Mouse (Mus musculus): ENCODE measurements around the gene Gm5617. TPM values are rescaled to one million over a fixed set of nuclear protein-coding genes. Genes with fewer than 3 reads are reported as not detected.
"Not testable (repeated sequence)": the region's sequence is repeated elsewhere in the genome, so short reads cannot be mapped to it uniquely, and the experiment has no call there.

Gene Gm5617
- polyA plus RNA-seq (2015; fragmentation: Nextera tagmentation; extraction: Ambion mirVana) = 29.6 and 30.2 TPM in 2 replicates

DNA sequence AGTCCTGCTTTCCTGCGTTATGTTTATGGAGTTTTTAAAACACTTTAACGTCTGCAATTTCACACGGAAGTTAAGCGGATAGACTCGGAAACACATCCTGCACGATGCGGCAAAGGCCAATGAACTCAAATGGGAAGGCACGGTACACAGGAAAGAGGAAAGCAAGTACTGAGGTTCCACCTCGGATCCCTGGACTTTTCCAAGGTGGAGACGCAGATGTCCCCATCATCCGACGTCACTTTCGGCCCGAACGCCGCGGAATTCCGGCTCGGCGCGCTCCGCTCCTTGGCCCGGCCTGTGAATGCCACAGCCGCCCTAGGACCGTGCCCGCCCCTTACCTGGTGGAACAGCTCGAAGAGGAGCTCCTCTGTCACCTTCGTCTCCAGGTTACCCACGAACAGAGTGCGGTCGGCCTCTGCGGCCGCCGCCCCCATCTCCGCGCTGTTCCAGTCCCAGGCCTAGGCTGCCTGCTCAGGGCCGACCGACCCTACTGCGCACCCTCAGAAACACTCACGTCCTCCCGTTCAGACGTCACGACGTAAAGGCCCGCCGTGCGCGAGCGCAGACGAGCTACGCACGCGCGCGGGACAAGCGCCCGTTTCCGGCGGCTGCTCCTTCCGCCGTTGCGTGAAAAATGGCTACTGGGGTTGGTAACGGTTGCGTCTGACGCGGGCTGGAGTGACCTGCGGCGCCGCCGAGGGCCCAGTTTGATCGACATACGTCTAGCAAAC, at the start of gene Gm5617, which contains the start of gene Rbm7:
Gene Gm5617 (plus strand): TSS at position 626 of the 731 bp plus-strand sequence.
Gene Rbm7 (minus strand): TSS at position 483 of the 731 bp plus-strand sequence.
- Histone ChIP-seq H3K27ac (peak within 1 kb of the TSS; percentile 92), H3K27me3 (peaks cover 7% of the 10 kb centered on the region; the same call in 1 of the 2 replicates), H3K4me2 (peak within 1 kb of the TSS; percentile 88), H3K4me3 (peak within 1 kb of the TSS; percentile 97), H3K4me1 (peaks cover 15% of the 10 kb centered on the region), H3K9ac (peak within 1 kb of the TSS; percentile 98), H3K9me3 (no peaks in the 10 kb centered on the region), H3K36me3 (peaks cover 32% of the 10 kb centered on the region)
- under 1% methylated on average over 72 of the region's 72 CpGs for WGBS
- peak; percentile 99 for ATAC-seq (ENCODE audit: borderline replicate concordance, extremely low read depth, low FRiP score, low TSS enrichment)

DNA sequence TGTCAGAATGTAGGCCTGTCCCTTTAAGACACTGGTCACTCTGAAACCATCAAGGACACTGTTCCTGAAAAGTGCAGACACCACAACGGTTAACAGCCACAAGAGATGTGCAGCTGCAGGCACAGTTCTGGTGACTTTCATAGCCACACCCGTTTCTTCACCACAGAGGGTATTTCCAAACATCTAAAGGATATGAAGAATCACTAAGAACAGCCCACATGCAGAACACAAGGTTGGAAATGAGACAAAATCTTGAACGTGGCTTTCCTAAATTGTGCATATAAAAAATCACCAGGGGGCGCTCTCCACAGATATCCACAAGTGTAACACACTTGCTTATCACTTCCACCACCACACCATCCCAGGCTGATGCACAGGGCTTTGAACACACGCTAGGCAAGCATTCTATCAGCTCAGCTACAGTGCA, 47.4 kb upstream of the Gm5617 start:
- H3K27me3 ChIP-seq = no peaks in the 10 kb centered on the region
- 37% methylated on average over 5 of the region's 5 CpGs for WGBS
- H3K9me3 ChIP-seq = no peaks in the 10 kb centered on the region
- ATAC-seq (ENCODE audit: borderline replicate concordance, extremely low read depth, low FRiP score, low TSS enrichment) = no peak
- no peaks in the 10 kb centered on the region for H3K4me1 ChIP-seq
- no peak overlapping the region for H3K9ac ChIP-seq
- H3K36me3 ChIP-seq = no peaks in the 10 kb centered on the region
- no peak overlapping the region for H3K4me3 ChIP-seq
- H3K4me2 ChIP-seq = no peak overlapping the region
- no peak overlapping the region for H3K27ac ChIP-seq

DNA sequence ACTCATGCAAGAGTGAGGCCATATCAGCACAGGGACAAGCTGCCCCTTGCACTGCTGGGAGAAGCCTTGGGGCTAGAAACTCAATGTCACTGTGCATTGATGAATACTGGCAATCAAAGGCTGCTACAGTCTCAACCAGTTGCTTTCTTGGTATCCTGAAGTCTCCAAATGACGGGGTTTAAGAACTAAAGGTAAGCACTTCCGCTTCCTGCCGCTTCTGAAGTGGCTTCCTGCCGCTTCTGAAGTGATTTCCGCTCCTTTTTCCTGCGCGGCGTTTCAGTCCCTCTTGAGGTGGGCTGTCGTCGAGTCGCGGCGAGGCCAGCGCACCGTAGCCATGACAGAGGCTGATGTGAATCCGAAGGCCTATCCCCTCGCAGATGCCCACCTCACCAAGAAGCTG, 45.2 kb upstream of the Gm5617 start:
- no peak for ATAC-seq (ENCODE audit: borderline replicate concordance, extremely low read depth, low FRiP score, low TSS enrichment)
- Histone ChIP-seq H3K4me2 (no peak overlapping the region), H3K4me1 (no peaks in the 10 kb centered on the region), H3K36me3 (no peaks in the 10 kb centered on the region), H3K9me3 (no peaks in the 10 kb centered on the region), H3K27ac (no peak overlapping the region), H3K9ac (no peak overlapping the region), H3K4me3 (no peak overlapping the region), H3K27me3 (no peaks in the 10 kb centered on the region)
- 87% methylated on average over 17 of the region's 17 CpGs for WGBS

DNA sequence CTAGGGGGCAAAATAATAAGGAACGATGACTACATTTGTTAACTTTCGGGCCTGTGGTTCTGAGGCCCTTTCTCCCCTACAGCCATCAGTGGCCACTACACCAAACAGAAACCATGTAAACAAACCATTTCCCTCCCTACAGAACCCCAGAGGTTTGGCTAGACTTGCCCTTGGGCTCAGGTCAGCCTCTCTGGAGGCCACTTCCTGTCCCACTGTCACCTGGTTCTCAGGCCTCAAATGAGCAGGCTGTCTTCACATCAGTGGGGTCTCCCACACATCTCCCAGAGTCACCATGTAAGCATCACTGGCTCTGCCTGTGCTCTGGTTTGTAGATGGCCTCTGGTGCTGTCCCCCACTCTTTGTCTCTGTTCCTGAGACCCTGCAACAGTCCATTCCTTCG, 39.3 kb upstream of the Gm5617 start:
- Histone ChIP-seq H3K27me3 (no peaks in the 10 kb centered on the region), H3K4me1 (no peaks in the 10 kb centered on the region), H3K36me3 (no peaks in the 10 kb centered on the region), H3K9me3 (no peaks in the 10 kb centered on the region), H3K4me3 (no peak overlapping the region), H3K27ac (no peak overlapping the region), H3K4me2 (no peak overlapping the region), H3K9ac (no peak overlapping the region)
- WGBS = 84% methylated on average over 3 of the region's 3 CpGs
- no peak for ATAC-seq (ENCODE audit: borderline replicate concordance, extremely low read depth, low FRiP score, low TSS enrichment)

DNA sequence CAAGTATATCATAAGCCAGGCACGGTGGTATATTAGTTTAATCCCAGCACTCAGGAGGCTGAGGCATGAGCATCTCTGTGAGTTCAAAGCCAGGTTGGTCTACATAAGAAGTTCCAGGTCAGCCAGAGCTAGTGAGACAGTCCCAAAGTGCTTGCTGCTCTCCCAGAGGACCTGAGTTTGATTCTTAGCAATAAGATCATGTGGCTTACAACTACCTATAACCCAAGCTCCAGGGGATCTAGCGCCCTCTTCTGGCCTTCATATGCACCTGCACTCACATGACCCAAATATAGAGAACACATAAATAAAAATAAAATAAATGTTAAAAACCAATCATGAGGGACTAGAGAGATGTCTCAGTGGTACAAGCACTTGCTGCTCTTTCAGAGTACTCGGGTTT, 36.4 kb upstream of the Gm5617 start:
- Histone ChIP-seq H3K27ac (no peak overlapping the region), H3K4me2 (no peak overlapping the region), H3K9ac (no peak overlapping the region), H3K4me3 (no peak overlapping the region), H3K9me3 (no peaks in the 10 kb centered on the region), H3K4me1 (no peaks in the 10 kb centered on the region), H3K36me3 (no peaks in the 10 kb centered on the region), H3K27me3 (no peaks in the 10 kb centered on the region)
- ATAC-seq (ENCODE audit: borderline replicate concordance, extremely low read depth, low FRiP score, low TSS enrichment) = no peak
- WGBS = 65% methylated on average over 3 of the region's 3 CpGs

DNA sequence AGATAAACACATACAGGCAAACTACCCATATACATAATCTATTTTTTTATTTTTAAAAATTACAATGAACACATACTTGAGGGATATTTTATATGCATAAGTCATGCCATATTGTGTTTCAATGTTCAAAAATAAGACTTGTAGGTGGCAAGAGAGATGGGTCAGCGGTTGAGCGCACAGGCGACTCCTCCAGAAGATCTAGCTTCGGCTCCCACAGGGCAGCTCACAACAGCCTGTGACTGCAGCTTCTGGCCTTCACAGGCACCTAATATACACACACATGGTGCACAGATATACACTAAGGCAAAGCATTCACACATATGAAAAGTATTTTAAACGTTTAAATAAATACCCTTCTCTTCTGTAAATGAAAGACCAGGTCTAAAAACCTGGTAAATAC, 35.9 kb upstream of the Gm5617 start:
- no peak for ATAC-seq (ENCODE audit: borderline replicate concordance, extremely low read depth, low FRiP score, low TSS enrichment)
- 83% methylated on average over 5 of the region's 5 CpGs for WGBS
- no peak overlapping the region for H3K4me2 ChIP-seq

DNA sequence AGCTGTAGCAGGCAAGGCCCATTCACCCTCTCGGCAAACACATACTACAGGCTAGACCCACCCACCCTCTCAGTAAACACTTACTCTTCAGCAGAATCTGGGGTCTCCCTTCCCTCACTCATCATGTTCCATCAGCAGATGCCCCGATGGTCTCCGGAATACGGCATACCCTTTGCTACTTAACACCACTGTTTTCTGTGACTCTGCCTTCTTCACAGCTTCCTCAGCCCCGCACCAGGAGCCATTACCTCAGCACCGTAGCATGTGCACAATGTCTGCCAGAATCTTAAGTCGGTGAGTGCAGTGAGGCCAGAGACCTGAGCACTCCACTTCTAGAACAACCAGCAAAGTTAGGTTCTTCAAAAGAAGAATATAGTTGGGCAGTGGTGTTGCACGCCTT, 34.5 kb upstream of the Gm5617 start:
- no peak for ATAC-seq (ENCODE audit: borderline replicate concordance, extremely low read depth, low FRiP score, low TSS enrichment)

More for the DNA sequence above, 35.9 kb upstream of the Gm5617 start:
- no peak overlapping the region for H3K4me3 ChIP-seq
- H3K9ac ChIP-seq = no peak overlapping the region
- H3K36me3 ChIP-seq = no peaks in the 10 kb centered on the region
- H3K4me1 ChIP-seq = no peaks in the 10 kb centered on the region
- H3K27ac ChIP-seq = no peak overlapping the region
- no peaks in the 10 kb centered on the region for H3K27me3 ChIP-seq
- no peaks in the 10 kb centered on the region for H3K9me3 ChIP-seq

DNA sequence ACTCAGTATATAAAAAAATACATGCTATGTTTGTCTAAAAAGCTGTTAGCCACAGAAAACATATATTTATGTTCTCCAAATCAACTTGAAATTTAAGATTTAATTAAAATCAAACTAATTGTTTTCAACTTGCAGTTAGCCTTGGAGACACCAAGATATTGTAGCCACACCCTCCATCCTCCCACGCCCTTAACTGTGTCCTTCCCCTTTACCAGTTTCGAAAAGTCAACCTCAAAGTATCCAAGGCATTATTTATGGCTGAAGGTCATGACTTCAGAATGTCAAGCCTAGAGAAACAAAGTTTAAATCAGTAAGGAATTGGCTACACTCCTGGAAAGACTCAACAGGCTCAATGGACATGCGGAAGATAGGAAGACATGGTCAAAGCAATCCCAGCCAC, 33.7 kb upstream of the Gm5617 start:
- Histone ChIP-seq H3K4me1 (no peaks in the 10 kb centered on the region), H3K9ac (no peak overlapping the region), H3K27ac (no peak overlapping the region), H3K4me2 (no peak overlapping the region), H3K27me3 (no peaks in the 10 kb centered on the region), H3K36me3 (no peaks in the 10 kb centered on the region), H3K4me3 (no peak overlapping the region), H3K9me3 (no peaks in the 10 kb centered on the region)
- no peak for ATAC-seq (ENCODE audit: borderline replicate concordance, extremely low read depth, low FRiP score, low TSS enrichment)
- 84% methylated on average over 3 of the region's 3 CpGs for WGBS

More for the DNA sequence above, 34.5 kb upstream of the Gm5617 start:
- no peak overlapping the region for H3K4me2 ChIP-seq
- no peaks in the 10 kb centered on the region for H3K36me3 ChIP-seq
- H3K27me3 ChIP-seq = no peaks in the 10 kb centered on the region
- H3K4me3 ChIP-seq = no peak overlapping the region
- H3K27ac ChIP-seq = no peak overlapping the region
- no peak overlapping the region for H3K9ac ChIP-seq
- WGBS = 86% methylated on average over 8 of the region's 8 CpGs
- H3K4me1 ChIP-seq = no peaks in the 10 kb centered on the region
- no peaks in the 10 kb centered on the region for H3K9me3 ChIP-seq

DNA sequence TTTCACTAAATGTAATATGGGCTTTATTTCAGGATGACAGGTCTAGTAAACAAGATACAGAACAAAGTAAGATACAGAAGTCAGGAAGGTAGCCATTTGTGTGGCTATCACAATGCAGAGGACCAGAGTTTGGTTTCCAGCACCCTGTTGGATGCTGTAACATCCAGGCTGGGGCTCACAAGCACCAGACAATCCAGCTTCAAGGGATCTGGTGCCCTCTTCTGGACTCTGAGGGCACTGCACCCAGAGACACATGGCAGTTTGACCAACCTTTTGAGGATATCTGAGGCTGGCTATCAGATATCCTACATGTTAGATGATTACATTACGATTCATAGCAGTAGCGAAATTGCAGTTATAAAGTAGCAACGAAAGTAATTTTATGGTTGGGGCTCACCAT, 29.6 kb upstream of the Gm5617 start:
- Histone ChIP-seq H3K27ac (no peak overlapping the region), H3K36me3 (peaks cover 7% of the 10 kb centered on the region; the same call in 1 of the 2 replicates), H3K9me3 (no peaks in the 10 kb centered on the region), H3K4me2 (no peak overlapping the region), H3K4me1 (no peaks in the 10 kb centered on the region), H3K27me3 (no peaks in the 10 kb centered on the region), H3K4me3 (no peak overlapping the region), H3K9ac (no peak overlapping the region)
- no peak for ATAC-seq (ENCODE audit: borderline replicate concordance, extremely low read depth, low FRiP score, low TSS enrichment)
- 92% methylated on average over 3 of the region's 3 CpGs for WGBS

DNA sequence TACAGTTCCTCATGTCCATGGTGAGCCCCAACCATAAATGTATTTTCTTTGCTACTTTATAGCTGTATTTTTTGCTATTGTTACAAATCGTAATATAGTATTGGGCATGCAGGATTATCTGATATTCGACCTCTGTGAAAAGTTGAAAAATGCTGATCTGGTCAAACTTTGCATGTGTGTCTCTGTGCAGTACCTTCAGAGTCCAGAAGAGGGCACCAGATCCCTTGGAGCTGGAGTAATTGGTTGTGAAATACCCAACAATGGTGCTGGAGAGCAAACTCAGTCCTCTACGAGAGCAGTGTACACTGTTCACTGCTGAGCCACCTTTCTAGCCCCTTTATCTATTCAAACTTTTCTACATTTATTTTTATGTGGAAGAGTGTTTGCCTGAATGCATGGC, 28.4 kb upstream of the Gm5617 start:
- 57% methylated on average over 3 of the region's 3 CpGs for WGBS
- Histone ChIP-seq H3K27me3 (no peaks in the 10 kb centered on the region), H3K9ac (no peak overlapping the region), H3K4me2 (no peak overlapping the region), H3K27ac (no peak overlapping the region), H3K4me3 (no peak overlapping the region), H3K4me1 (no peaks in the 10 kb centered on the region), H3K36me3 (peaks cover 7% of the 10 kb centered on the region; the same call in 1 of the 2 replicates), H3K9me3 (no peaks in the 10 kb centered on the region)
- ATAC-seq (ENCODE audit: borderline replicate concordance, extremely low read depth, low FRiP score, low TSS enrichment) = no peak

DNA sequence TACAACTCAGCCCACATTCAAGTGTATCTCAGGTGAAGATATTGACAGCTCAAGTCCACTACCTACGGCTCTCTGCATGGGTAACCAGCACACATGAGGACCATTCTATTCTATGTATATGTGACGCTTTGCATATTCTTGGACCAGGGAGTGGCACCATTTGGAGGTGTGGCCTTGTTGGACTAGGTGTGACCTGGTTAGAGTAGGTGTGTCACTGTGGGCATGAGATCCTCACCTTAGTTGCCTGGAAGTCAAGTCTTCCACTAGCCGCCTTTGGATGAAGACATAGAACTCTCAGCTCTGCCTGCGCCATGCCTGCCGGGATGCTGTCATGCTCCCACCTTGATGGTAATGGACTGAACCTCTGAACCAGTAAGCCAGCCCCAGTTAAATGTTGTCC, 27.8 kb upstream of the Gm5617 start:
- not testable (repeated sequence) for H3K9me3 ChIP-seq; H3K4me1 ChIP-seq; H3K36me3 ChIP-seq; H3K9ac ChIP-seq; H3K27ac ChIP-seq; ATAC-seq (ENCODE audit: borderline replicate concordance, extremely low read depth, low FRiP score, low TSS enrichment); H3K4me3 ChIP-seq; H3K4me2 ChIP-seq; H3K27me3 ChIP-seq
- whole genome bisulfite sequencing = 97% methylated on average over 5 of the region's 5 CpGs

DNA sequence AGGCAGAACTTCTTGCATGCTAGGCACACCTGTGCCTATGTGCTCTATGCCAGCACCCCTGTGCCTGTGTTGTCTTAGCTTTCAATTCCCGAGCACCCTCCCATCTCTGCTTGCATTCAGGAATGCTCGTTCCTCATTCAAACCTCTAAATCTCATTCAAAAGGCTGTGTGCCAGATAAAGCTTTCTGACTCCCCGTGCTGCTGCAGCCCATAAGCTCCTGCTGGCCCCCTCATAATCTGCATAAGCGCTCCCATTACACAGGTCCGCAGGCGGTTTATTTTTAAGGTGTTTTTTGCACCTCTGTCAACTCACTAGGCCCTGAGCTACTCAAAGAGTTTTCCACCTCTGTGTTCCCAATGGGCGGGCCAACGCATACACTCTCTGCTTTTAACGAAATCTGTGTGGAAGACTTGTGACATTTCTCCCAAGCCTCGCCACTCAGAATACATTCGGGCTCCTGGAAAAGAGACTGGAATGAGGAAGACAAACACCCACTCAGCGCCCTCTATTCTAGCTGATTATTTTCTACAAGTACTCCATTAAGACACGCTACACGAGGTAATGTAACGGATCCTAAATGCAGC, 22.7 kb upstream of the Gm5617 start:
- no peak for ATAC-seq (ENCODE audit: borderline replicate concordance, extremely low read depth, low FRiP score, low TSS enrichment)
- Histone ChIP-seq H3K9ac (no peak overlapping the region), H3K4me3 (no peak overlapping the region), H3K27me3 (no peaks in the 10 kb centered on the region), H3K36me3 (peaks cover 6% of the 10 kb centered on the region; the same call in 1 of the 2 replicates), H3K4me1 (no peaks in the 10 kb centered on the region), H3K9me3 (no peaks in the 10 kb centered on the region), H3K4me2 (no peak overlapping the region), H3K27ac (no peak overlapping the region)
- 78% methylated on average over 15 of the region's 15 CpGs for WGBS

All from lung, embryonic 15.5 days (tissue).